Mouse (Mus musculus) brain, embryonic 14.5 days (tissue): Measurements from ENCODE around the gene Prr15l.

Experiments
- CTCF ChIP-seq: fragments of 200-500 bp; IDR thresholded peaks from 2 replicates; pipeline ENCODE4 v1.5.1; 2012; ENCODE audit warnings: inconsistent platforms, mild to moderate bottlenecking, moderate library complexity, borderline replicate concordance; ENCODE audit not compliant: insufficient read depth, insufficient read length; ENCODE audit errors: extremely low read depth
- POLR2A ChIP-seq: fragments of 200-500 bp; IDR thresholded peaks from 2 replicates; pipeline ENCODE4 v1.6.1; 2012; ENCODE audit warnings: mild to moderate bottlenecking, inconsistent platforms, borderline replicate concordance; ENCODE audit not compliant: poor library complexity, insufficient read depth, insufficient read length, severe bottlenecking; ENCODE audit errors: extremely low read depth

GRCm38 (mm10) chr11:96895886-96896285 is 32.0 kb upstream of the Prr15l start:
- no peak for TF ChIP-seq POLR2A
- no peak for TF ChIP-seq CTCF
